Mouse (Mus musculus): Measurements from ENCODE around the gene Gltp.

Gltp gene

GRCm38 (mm10) chr5:114690633-114691567 is at the start of gene Gltp:
TSS of gene Gltp (minus strand) at chr5:114690984.
- peak; percentile 92 for DNase-seq

- DNase-seq, result peak; percentile 30
Measured at GRCm38 (mm10) chr5:114738707-114739241, 48.0 kb upstream of the Gltp start.

- no peak for DNase-seq
Measured at GRCm38 (mm10) chr5:114737090-114737887, 46.5 kb upstream of the Gltp start.

GRCm38 (mm10) chr5:114733606-114734005 is 42.8 kb upstream of the Gltp start:
- DNase-seq, result no peak

GRCm38 (mm10) chr5:114731969-114732368 is 41.2 kb upstream of the Gltp start:
- DNase-seq, result no peak

- DNase-seq, result no peak
Measured at GRCm38 (mm10) chr5:114731498-114731897, 40.7 kb upstream of the Gltp start.

- DNase-seq, result no peak
Measured at GRCm38 (mm10) chr5:114730129-114730528, 39.3 kb upstream of the Gltp start.

- no peak for DNase-seq
Measured at GRCm38 (mm10) chr5:114728160-114728559, 37.4 kb upstream of the Gltp start.

- DNase-seq, result no peak
Measured at GRCm38 (mm10) chr5:114722846-114723245, 32.1 kb upstream of the Gltp start.

GRCm38 (mm10) chr5:114721969-114722368 is 31.2 kb upstream of the Gltp start:
- DNase-seq, result no peak

- no peak for DNase-seq
Measured at GRCm38 (mm10) chr5:114720784-114721183, 30.0 kb upstream of the Gltp start.

- DNase-seq, result no peak
Measured at GRCm38 (mm10) chr5:114719928-114720270, 29.1 kb upstream of the Gltp start.

- peak; percentile 75 for DNase-seq
Measured at GRCm38 (mm10) chr5:114719003-114719927, 28.5 kb upstream of the Gltp start.

- no peak for DNase-seq
Measured at GRCm38 (mm10) chr5:114718483-114718882, 27.7 kb upstream of the Gltp start.

GRCm38 (mm10) chr5:114717937-114718336 is 27.2 kb upstream of the Gltp start:
- DNase-seq, result no peak

- DNase-seq, result no peak
Measured at GRCm38 (mm10) chr5:114717292-114717691, 26.5 kb upstream of the Gltp start.

- no peak for DNase-seq
Measured at GRCm38 (mm10) chr5:114714551-114714950, 23.8 kb upstream of the Gltp start.

GRCm38 (mm10) chr5:114709357-114709756 is 18.6 kb upstream of the Gltp start:
- no peak for DNase-seq

GRCm38 (mm10) chr5:114708491-114708890 is 17.7 kb upstream of the Gltp start:
- no peak for DNase-seq

GRCm38 (mm10) chr5:114707265-114708068 is 16.7 kb upstream of the Gltp start, which contains the start of gene Tchp:
TSS of gene Tchp (plus strand) at chr5:114707760.
- peak; percentile 96 for DNase-seq
